Mouse (Mus musculus): ENCODE measurements around the gene Gm11444. TPM values are rescaled to one million over a fixed set of nuclear protein-coding genes. Genes with fewer than 3 reads are reported as not detected.

Gm11444 gene
- total RNA-seq, 2 experiments from 2014 or later: not detected

DNA sequence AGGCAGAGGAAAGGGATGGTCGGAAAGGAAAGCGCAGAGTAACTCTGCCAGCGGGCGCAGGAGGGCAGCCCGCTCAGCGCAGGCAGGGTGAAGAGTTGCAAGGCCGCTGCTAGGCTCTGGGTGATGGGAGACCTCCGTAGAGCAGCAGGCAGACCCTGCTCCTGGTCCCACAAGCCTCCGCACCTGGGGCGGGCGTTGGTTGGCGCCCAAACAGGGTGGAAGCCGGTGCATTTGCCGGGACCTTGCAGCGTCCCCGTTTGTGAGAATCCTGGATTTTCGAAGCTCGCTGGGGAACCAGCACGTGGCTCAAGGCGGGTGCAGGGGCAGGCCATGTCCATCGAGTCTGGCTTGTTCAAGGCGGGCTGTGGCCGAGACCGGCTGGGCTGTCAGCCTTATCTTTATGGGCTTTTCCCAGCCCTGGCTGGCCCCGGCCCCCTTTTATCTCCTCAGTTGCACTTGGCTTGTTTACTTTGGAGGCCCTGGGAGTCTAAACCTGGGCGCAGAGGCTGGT is 38.4 kb upstream of the Gm11444 start:
- TF ChIP-seq CTCF (IDR thresholded peaks at IDR 0.05): no peak
- intact Hi-C loops (cut with DNase I): no loop called here
- no peak for DNase-seq
- H3K4me3 ChIP-seq: no peak overlapping the region
- H3K27ac ChIP-seq: no peak overlapping the region

DNA sequence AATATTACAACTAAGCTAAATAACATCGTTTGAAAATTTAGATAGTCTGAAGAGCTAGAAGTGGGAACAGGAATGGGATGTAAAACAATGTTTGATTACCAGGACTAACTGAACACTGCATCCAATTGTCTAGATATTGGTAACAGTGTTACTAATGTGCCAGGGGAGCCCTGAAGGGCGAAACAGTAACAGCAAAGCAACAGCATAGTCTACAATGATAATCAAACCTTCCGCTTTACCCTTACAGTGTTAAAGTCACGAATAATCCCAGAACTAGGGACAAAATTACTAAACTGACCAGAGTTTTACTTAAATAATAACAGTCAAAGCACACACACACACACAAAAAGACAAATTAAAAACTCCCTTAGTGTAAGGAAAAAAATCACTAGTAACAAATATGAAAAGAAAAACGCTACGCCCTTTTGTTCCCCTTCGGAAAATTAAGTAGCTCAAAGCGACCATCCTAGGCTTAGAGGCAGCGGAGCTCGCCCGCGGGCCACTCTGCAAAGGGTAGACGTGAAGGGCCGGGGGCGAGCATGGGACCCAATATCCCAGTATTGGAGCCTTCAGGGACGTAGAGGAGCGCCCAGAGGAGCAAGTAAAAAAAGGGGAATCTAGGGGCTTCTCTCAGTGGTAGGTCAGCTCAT is 37.8 kb upstream of the Gm11444 start:
- no peak for DNase-seq
- Histone ChIP-seq H3K4me3 (no peak overlapping the region), H3K27ac (no peak overlapping the region)
- intact Hi-C loops (cut with DNase I): no loop called here
- no peak for TF ChIP-seq CTCF (IDR thresholded peaks at IDR 0.05)

DNA sequence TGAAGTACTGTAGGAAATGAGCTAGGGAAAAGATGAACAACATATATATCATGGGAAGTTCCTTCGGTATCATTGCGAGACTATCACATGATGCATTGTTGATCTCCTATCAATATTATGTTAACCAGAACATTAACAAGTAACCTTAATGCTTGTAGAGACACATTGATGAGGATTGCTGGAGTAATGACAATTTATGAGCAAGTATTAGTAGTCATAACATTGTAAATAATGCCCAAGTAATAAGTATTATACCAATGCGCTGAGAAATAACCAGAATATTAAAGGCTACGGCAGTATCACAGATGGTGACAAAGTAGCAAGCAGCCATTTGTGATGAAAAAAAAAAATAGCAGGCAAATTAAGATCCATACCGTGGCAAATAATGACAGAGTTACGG is 37.1 kb upstream of the Gm11444 start:
- TF ChIP-seq CTCF (IDR thresholded peaks at IDR 0.05): no peak
- intact Hi-C loops (cut with DNase I): no loop called here
- no peak overlapping the region for H3K4me3 ChIP-seq

DNA sequence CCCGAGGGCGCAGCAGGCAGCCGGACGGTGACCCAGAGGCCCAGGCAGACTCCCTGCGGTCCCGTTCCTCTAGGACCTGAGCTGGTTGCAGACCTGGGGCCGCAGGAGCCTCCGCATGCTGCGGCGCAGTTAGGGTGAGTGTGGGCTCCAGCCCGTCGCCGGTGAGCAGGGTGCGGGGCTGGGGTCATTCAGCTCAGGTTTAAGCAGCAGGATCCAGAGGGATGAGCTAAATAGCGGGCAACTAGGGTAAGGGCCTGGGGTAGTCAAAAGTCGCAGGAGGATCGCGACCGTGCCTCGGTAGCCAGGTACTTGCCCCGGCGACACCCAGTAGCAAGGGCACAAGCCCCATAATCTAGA is 36.3 kb upstream of the Gm11444 start:
- H3K4me3 ChIP-seq: peak overlapping the region; percentile 62
- no peak for TF ChIP-seq CTCF (IDR thresholded peaks at IDR 0.05)
- intact Hi-C loops (cut with DNase I): no loop called here
- DNase-seq: no peak
- H3K27ac ChIP-seq: peak overlapping the region; percentile 38

More for the DNA sequence above, 37.1 kb upstream of the Gm11444 start:
- no peak for DNase-seq
- no peak overlapping the region for H3K27ac ChIP-seq

DNA sequence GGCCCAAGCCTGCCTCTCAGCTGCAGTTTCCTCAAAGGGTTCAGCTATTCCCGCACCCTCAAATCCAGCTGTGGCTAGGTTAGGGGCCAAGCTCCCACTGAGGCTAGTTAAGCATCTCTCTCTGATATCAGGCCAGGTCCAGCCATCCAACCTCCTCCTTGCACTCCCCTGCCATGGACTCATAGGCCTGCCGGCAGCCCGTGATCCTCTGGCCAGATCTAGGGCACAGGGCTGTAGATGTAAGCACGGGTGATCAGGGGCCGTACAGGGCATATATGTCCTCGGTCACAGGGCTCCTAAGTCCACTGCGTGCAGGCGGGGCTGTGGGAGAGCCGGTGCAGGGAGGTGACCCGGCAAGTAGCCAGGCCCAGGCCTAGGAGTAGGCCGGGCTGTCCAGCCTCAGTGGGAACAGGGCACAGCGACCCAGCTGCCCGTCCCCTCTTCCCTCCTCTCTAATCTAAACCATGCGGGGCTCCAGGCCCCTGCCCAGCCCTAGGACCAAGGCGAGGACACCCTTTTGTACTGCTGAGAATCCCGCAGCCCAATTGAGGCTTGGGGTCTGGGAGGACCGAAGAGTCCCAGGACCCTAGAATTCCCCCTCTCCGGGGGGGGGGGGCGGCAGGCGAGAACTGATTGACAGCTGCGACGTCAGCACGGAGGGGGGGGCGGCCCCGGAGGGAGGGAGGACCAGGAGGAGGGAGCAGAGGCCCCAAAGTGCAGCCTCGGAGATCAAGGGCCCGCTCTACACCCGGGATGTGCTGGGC is 35.7 kb upstream of the Gm11444 start, which contains the start of gene Tbx4:
TSS of gene Tbx4 (plus strand) at position 758 of the 764 bp plus-strand sequence.
- no peak for TF ChIP-seq CTCF (IDR thresholded peaks at IDR 0.05)
- Histone ChIP-seq H3K27ac (peak within 1 kb of the TSS; percentile 38), H3K4me3 (peak within 1 kb of the TSS; percentile 62)
- DNase-seq: peak; percentile 54
- intact Hi-C loops (cut with DNase I): no loop called here

DNA sequence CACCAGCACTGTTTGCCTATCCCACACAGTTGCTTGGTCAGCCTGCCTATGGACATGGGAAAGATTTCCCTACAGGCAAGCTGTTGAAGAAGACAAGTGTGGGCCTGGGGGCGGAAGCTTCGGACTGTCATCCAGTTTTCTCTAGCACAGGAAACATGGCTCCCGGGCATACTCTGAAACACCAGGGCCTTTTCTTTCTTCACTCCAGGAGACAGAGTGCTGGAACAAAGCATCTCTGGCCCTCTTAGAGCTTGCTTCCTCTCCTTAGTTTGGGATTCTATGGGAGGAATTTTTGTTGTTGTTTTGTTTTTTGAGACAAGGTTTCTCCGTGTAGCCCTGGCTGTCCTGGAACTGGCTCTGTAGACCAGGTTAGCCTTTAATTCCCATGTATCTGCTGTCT is 34.4 kb upstream of the Gm11444 start:
- no peak for DNase-seq
- Histone ChIP-seq H3K4me3 (no peak overlapping the region), H3K27ac (no peak overlapping the region)
- no peak for TF ChIP-seq CTCF (IDR thresholded peaks at IDR 0.05)
- intact Hi-C loops (cut with DNase I): no loop called here

DNA sequence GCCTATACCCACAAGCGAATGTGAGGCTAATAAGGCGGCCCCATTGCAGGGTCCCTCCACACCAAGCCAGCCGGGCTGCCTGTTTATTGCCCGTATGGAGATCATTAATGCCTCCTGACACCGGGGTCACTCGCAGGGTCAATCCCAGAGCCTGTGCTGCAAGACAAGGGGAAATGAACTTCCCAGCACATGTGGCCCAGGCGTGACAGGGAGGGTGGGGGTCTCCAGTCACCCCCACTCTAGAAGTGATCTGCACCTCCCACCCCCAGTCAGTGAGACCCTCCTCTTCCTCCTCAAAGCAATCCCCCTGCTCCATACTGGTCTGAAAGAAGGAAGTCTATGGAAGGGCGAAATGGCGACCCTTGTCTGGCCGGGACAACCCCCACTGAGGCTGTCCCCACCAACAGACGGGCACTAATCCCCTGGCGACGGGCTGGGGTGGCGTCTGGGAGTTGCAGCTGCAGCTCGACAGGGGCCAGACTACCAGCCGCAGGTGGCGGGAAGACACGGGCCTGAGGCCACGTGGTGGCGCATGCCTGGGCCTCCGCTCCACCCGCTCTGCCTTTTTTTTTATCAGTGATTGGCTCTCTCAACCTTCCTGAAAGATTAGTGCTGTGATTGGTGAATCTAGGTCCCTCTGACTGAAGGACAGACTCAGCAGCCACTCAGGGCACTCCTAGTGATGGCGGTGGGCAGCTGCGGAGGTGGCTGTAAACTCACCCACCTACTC is 26.1 kb upstream of the Gm11444 start:
- DNase-seq: peak; percentile 26
- Histone ChIP-seq H3K4me3 (no peak overlapping the region; the same call in 1 of the 2 replicates), H3K27ac (no peak overlapping the region)
- TF ChIP-seq CTCF (IDR thresholded peaks at IDR 0.05): no peak
- intact Hi-C loops (cut with DNase I): no loop called here

DNA sequence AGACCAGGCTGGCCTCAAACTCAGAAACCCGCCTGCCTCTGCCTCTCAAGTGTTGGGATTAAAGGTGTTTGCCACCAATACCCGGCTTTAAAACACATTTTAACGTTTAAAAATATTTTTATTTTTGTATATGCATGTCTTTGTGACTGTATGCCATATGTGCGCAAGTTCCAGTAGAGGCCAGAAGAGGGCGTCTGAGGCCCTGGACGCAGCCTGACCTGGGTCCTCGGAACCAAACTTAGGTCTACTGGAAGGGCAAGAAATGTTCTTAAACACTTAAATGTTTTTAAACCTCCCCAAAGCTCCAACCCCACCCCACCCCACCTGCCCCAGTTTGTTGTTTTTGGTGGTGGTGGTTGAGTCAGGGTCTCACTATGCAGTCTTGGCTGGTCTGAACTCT is 14.2 kb upstream of the Gm11444 start:
- peak; percentile 48 for TF ChIP-seq CTCF (IDR thresholded peaks at IDR 0.05)
- Histone ChIP-seq H3K27ac (no peak overlapping the region), H3K4me3 (no peak overlapping the region)
- intact Hi-C loops (cut with DNase I): no loop called here
- no peak for DNase-seq

DNA sequence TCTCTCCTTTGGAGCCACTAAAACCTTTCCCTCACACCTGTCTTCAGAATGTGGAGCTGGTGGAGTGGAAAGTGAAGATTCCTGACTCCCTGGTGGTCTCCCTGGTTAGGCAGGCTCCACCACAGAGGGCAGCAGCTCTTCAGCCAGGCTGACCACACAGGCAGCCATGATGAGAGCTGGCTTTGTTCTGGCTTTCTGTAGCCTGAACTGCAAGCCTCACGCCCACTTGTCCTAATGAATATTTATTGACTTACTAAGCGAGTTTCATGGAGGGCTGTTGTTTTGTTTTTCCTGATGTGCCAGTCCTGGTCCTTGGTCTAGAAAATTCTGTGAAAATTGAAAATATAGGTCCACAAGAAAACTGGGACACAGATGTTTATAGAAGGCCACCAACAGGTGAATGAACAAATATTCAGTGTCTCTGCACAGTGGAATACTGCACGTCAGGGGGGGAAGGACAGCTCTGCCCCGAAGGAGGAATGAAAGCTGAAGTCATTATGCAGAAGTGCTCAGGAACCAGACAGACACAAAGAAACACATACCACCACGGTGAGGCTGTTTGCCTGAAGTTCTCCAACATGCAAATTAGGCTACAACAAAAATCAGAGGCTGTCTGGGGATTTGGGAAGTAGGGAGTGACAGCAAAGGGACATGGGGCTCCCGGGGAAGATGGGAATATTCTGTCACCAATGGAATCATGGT is 8.0 kb upstream of the Gm11444 start:
- Histone ChIP-seq H3K27ac (no peak overlapping the region), H3K4me3 (no peak overlapping the region)
- no peak for DNase-seq
- no peak for TF ChIP-seq CTCF (IDR thresholded peaks at IDR 0.05)
- intact Hi-C loops (cut with DNase I): no loop called here

DNA sequence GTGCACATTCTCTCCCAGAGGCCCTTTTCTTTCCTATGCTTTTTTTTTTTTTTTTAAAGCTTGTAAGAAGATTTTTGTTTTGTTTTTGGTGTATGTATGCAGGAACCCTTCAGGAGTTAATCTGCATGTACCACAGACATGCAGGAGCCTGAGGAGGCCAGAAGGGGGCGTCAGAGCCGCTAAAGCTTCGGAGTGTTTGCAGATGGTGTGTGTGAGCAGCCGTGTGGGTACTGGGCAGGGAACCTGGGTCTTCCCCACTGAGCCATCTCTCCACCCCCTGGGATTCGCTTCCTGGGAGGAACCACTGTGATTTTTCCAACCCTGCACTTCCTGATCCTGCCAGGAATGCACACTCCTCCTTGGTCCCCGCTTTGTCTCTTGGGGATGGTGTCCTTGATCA is 625 bp upstream of the Gm11444 start:
- no peak for DNase-seq
- peak; percentile 38 for TF ChIP-seq CTCF (IDR thresholded peaks at IDR 0.05)
- intact Hi-C loops (cut with DNase I): no loop called here
- Histone ChIP-seq H3K4me3 (no peak overlapping the region), H3K27ac (no peak overlapping the region)

DNA sequence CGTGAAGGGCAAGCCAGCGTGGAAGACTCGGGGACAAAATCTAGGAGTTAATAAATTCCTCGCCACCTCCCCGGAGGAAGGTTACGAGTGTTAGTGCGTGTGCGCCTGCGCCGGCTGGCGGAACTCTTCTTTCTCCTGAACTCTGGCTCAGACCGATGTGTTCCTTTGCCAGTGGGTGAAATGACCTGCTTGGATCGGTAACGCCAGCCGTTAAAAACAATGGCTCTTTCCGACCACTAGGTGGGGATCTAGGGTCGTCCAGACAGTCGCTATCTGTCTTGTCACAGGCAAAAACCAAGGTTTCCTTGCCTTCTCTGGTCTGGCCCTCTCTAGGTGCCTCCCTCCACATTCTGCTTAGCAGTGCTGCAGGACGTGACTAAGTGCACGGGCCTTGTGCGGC is 1.1 kb downstream of the Gm11444 start:
- intact Hi-C loops (cut with DNase I): loop anchor here (10.0 kb wide), 1 partner anchor 216 kb away; no protein-coding TSS in a partner anchor
- Histone ChIP-seq H3K27ac (peak overlapping the region; percentile 16; the same call in 1 of the 2 replicates), H3K4me3 (peak overlapping the region; percentile 66)
- peak; percentile 91 for TF ChIP-seq CTCF (IDR thresholded peaks at IDR 0.05)
- DNase-seq: peak; percentile 75

DNA sequence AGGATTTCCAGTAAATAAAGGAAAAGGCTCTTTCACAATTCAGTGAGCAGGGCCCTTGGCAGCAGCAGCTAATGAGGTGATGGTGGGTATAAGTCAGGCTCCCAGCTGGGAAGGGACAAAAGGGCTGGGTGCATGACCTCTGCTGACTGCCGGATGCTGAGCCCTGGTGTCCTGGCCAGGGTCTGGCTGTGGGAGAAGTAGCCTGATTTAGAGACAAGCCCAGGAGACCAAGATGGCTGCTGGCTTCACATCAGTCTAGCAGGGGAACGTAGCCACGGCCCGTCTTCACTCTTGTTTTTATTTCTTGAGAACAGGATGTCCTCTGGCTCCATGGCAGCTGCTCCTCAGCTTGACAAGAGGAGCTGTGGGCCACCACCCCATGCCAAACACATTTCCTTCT is 3.6 kb downstream of the Gm11444 start:
- Histone ChIP-seq H3K27ac (peak overlapping the region; percentile 67), H3K4me3 (no peak overlapping the region)
- intact Hi-C loops (cut with DNase I): loop anchor here (10.0 kb wide), 1 partner anchor 218 kb away; no protein-coding TSS in a partner anchor
- no peak for TF ChIP-seq CTCF (IDR thresholded peaks at IDR 0.05)
- peak; percentile 65 for DNase-seq
